Mouse (Mus musculus): ENCODE measurements around the gene Cracr2a.

DNA sequence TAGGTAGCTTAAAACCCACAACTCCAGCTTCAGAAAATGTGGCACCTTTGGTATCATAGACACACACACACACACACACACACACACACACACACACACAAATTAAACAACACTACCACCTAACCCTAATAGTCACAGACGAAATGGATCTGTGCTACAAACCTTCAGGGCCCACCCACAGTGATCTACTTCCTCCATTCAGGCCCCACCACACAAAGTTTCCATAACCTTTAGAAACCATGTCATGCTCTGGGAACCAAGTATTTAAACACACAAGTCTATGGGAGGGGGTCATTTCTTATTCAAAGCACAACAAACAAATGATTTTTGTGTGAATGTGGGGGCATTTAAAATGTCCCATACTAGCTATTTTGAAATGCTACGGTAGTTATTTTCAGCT is 14.1 kb downstream of the Cracr2a start:
- TF ChIP-seq GATA1 (IDR thresholded peaks at IDR 0.05; ENCODE audit: borderline replicate concordance, low read length), result no peak
- no peak for TF ChIP-seq FLI1 (IDR thresholded peaks at IDR 0.05; ENCODE audit: low read length)

All from megakaryocyte, embryonic 14.5 days (primary cell).